Mouse (Mus musculus) spleen, adult 2 months (tissue): ENCODE measurements at regions not wholly inside any gene's neighbourhood (a gene's known extent, or its start where the extent isn't known, plus 50 kb on each side); places are given as distances from the start of the nearest gene placed in this dataset.

Experiments used
- DNase-seq, 2 experiments: peaks; one replicate each; pipeline versions ENCODE4 v3.0.0 to v3.0.0-alpha.2; 2012 to 2021; ENCODE audit warnings: low spot score in 2 of 2, low read depth in 1 of 2
- H3K27ac ChIP-seq: fragments of 200-500 bp; 2 replicates; pipeline ENCODE4 v1.5.1; 2012; ENCODE audit warnings: low read length, inconsistent platforms; ENCODE audit not compliant: insufficient read depth
- H3K27me3 ChIP-seq: fragments of 200-500 bp; 2 replicates; pipeline ENCODE4 v1.6.1; 2012; ENCODE audit warnings: mild to moderate bottlenecking, moderate library complexity, low read length, inconsistent platforms; ENCODE audit not compliant: control insufficient read depth, insufficient read depth
- H3K36me3 ChIP-seq: fragments of 200-500 bp; 2 replicates; pipeline ENCODE4 v1.6.1; 2012; ENCODE audit warnings: mild to moderate bottlenecking, low read length, inconsistent platforms; ENCODE audit not compliant: control insufficient read depth, insufficient read depth
- H3K4me1 ChIP-seq: fragments of 200-500 bp; 2 replicates; pipeline ENCODE4 v1.6.1; 2011; ENCODE audit warnings: inconsistent platforms; ENCODE audit not compliant: control insufficient read depth, insufficient read depth, insufficient read length
- H3K4me3 ChIP-seq: fragments of 200-500 bp; 2 replicates; pipeline ENCODE4 v1.5.1; 2011; ENCODE audit warnings: mild to moderate bottlenecking, inconsistent platforms; ENCODE audit not compliant: insufficient read depth, insufficient read length; ENCODE audit errors: extremely low read depth
- CTCF ChIP-seq: fragments of 200-500 bp; IDR thresholded peaks from 2 replicates; pipeline ENCODE4 v1.5.1; 2011; ENCODE audit warnings: mild to moderate bottlenecking, inconsistent platforms; ENCODE audit not compliant: insufficient read depth, insufficient read length, insufficient replicate concordance; ENCODE audit errors: extremely low read depth
- POLR2A ChIP-seq: fragments of 200-500 bp; IDR thresholded peaks from 2 replicates; pipeline ENCODE4 v1.6.1; 2011; ENCODE audit warnings: low read depth, low read length, inconsistent platforms
- WGBS: fragments of 180-500 bp; shearing (Covaris S2); methylation state at CpG from one replicate; pipeline ENCODE4 v1.1.7; 2018; 5-methylcytosine and 5-hydroxymethylcytosine counted together

DNA sequence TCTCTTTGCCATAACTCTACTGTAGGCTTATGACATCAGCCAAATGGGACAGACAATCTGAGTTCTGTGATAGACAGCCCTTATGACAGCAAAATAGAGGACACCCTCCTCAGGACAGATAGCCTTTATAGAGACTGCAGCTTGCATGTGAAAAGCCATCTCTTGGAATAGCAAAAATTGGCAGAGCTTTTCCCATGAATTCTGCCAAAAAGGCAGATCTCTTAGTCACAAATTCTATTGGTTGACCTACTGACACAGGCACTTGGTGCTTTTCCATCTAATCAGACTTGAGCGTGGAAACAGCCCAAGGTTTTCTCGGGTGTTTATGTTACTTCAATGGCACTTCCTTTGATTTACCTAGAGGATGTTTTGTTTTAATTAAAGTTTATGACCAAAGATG, 120.8 kb upstream of the Dph6 start:
- H3K36me3 ChIP-seq: no peaks in the 10 kb centered on the region
- no peaks in the 10 kb centered on the region for H3K27me3 ChIP-seq
- 84% methylated on average over 2 of the region's 2 CpGs for WGBS
- TF ChIP-seq POLR2A (no peak), CTCF (no peak)
- no peak overlapping the region for H3K4me3 ChIP-seq
- no peak overlapping the region for H3K27ac ChIP-seq
- no peaks in the 10 kb centered on the region for H3K4me1 ChIP-seq
- DNase-seq: no peak

DNA sequence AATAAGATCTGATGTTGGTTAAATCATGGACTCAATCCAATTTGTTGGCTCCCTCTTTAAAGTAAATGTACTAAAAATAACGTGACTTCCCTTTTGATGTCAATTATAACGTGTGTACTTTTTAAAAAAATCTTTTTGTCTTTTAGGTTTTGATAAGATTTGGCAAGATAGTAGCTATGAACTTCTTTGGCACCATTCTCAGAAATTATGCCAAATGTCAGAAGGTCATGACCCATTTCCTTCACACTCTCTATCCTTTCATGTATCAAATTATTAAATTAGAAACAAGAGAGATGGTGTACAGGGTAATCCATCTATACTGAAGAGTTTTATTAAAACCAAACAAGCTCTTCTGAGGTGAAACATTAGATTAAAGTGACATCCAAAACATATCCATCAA, 121.4 kb upstream of the Dph6 start:
- no peaks in the 10 kb centered on the region for H3K36me3 ChIP-seq
- no peak for DNase-seq
- no peak overlapping the region for H3K4me3 ChIP-seq
- no peak overlapping the region for H3K27ac ChIP-seq
- H3K27me3 ChIP-seq: no peaks in the 10 kb centered on the region
- WGBS: 53% methylated on average over 2 of the region's 2 CpGs
- TF ChIP-seq POLR2A (no peak), CTCF (no peak)
- H3K4me1 ChIP-seq: no peaks in the 10 kb centered on the region

DNA sequence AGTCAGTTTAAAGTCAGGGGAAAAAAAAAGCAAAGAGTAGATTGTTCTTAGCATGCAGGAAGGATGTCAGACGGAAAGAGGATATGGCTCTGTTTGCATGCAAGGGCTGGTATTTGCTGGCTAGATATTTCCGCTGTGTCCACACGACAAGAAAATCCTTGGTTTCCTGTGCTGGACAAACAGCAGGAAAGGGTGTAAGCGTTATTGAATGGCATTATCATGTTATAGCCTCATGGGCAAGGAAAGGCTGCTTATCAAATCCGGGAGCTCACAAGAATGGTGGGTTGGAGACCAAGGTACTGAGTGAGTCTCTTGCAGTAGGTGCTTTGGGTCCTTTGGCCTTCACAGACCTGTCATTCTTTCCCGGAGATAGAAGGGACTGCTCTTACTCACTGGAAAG, 127.7 kb upstream of the Dph6 start:
- 48% methylated on average over 6 of the region's 6 CpGs for WGBS
- no peak for DNase-seq
- H3K27me3 ChIP-seq: no peaks in the 10 kb centered on the region
- no peaks in the 10 kb centered on the region for H3K36me3 ChIP-seq
- H3K4me1 ChIP-seq: no peaks in the 10 kb centered on the region
- no peak for TF ChIP-seq CTCF
- no peak for TF ChIP-seq POLR2A
- H3K27ac ChIP-seq: no peak overlapping the region
- no peak overlapping the region for H3K4me3 ChIP-seq

DNA sequence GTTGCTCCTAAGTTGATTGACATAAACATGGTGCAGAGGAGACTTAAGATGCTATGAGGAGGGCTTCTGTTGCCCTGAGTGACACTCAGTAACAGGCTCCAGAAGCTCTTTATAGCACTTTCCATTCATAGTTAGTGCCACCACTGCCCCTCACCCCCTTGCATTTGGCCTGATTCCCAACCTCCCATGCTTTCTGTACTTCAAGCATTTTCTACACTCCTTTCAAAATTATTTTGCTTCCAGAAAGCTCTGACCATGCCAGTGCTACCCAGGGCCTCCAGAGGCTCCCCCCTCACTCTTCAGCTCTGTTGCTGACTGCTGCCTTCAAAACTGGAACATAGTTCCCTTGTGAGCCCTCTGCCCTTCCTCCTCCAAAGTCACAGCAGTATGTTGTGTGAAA, 129.4 kb upstream of the Dph6 start:
- H3K4me3 ChIP-seq: no peak overlapping the region
- H3K27ac ChIP-seq: no peak overlapping the region
- H3K36me3 ChIP-seq: no peaks in the 10 kb centered on the region
- no peaks in the 10 kb centered on the region for H3K27me3 ChIP-seq
- no peaks in the 10 kb centered on the region for H3K4me1 ChIP-seq
- TF ChIP-seq CTCF: no peak
- TF ChIP-seq POLR2A: no peak
- DNase-seq: no peak

DNA sequence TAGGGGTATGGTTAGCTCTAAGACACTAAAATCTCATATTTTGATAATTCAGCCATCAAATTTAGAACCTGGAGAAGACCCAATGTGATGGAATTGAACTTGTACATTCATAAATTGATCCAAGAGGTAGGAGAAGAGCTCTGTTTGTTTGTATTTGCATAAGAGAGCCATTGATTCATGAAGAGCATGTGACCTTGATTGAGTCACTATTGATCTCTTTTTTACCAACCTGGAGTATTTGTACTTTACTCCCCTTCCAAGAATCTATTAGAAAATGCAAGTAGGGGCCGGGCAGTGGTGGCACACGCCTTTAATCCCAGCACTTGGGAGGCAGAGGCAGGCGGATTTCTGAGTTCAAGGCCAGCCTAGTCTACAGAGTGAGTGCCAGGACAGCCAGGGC, 133.5 kb upstream of the Dph6 start:
- Histone ChIP-seq H3K27me3 (no peaks in the 10 kb centered on the region), H3K27ac (no peak overlapping the region), H3K4me1 (no peaks in the 10 kb centered on the region), H3K36me3 (no peaks in the 10 kb centered on the region), H3K4me3 (no peak overlapping the region)
- DNase-seq: no peak
- TF ChIP-seq CTCF (no peak), POLR2A (no peak)
- 77% methylated on average over 3 of the region's 3 CpGs for WGBS

DNA sequence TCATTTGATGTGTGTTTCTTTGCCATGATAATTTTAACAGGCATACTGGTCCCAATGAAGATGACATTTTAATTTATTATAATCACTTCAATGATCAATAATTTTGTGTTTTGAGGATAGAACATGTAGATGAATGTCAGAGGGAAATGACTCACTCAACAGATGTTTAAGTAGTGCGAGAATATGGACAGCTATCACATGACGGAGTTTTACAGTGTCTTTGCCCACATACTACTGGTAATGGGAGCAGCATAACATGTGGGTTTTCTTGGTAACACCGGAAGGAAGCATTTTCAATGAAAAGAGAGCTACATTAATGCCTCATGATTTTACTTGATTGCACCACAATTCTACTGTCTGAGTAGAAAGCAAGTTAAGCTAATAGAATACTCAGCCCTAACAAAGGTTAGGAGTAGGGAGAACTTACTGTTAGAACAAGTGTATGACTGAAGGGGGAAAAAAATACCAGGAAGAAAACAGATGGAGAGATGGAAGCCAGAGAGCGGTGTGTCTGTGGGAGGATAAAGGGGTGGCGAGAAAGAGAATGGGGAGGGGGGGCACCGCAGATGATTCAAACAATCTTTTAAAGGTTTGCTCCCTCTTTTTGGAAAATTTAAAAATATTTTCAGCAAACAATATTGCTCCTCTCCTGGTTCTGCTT, 142.0 kb upstream of the Dph6 start:
- Histone ChIP-seq H3K27ac (no peak overlapping the region), H3K4me3 (no peak overlapping the region), H3K4me1 (no peaks in the 10 kb centered on the region), H3K36me3 (no peaks in the 10 kb centered on the region), H3K27me3 (no peaks in the 10 kb centered on the region)
- TF ChIP-seq CTCF: no peak
- no peak for TF ChIP-seq POLR2A
- WGBS: 85% methylated on average over 6 of the region's 6 CpGs
- no peak for DNase-seq

DNA sequence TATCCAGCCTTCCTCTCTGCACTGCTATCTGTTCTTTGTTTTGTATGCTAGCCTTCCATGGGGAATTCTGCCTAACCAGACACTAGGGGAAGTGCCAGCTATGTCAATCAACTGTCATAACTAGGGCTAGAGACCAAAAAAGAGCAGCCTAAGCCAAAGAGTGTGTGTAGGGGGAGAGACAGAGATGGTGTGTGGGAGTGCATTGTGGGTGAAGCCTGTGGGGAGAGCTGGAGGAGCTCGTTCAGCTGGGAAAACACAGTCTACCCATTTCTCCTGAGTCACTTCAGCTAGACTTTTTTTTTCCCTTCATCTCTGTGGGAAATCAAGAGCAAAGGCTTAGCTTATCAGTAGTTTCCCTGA, 142.5 kb upstream of the Dph6 start:
- TF ChIP-seq POLR2A (no peak), CTCF (no peak)
- no peak overlapping the region for H3K4me3 ChIP-seq
- no peak for DNase-seq
- no peaks in the 10 kb centered on the region for H3K4me1 ChIP-seq
- H3K27me3 ChIP-seq: no peaks in the 10 kb centered on the region
- 22% methylated on average over 1 of the region's 1 CpGs for WGBS
- H3K27ac ChIP-seq: no peak overlapping the region
- H3K36me3 ChIP-seq: no peaks in the 10 kb centered on the region
